Mouse (Mus musculus) spleen, adult 2 months (tissue): ENCODE results near the gene Thsd7b.

ENCODE experiments used
- CTCF ChIP-seq: fragments of 200-500 bp; IDR thresholded peaks from 2 replicates; pipeline ENCODE4 v1.5.1; 2011; ENCODE audit warnings: mild to moderate bottlenecking, inconsistent platforms; ENCODE audit not compliant: insufficient read depth, insufficient read length, insufficient replicate concordance; ENCODE audit errors: extremely low read depth
- POLR2A ChIP-seq: fragments of 200-500 bp; IDR thresholded peaks from 2 replicates; pipeline ENCODE4 v1.6.1; 2011; ENCODE audit warnings: low read depth, low read length, inconsistent platforms

GRCm38 (mm10) chr1:129595447-129595846, 322.3 kb downstream of the Thsd7b start:
- no peak for TF ChIP-seq POLR2A
- no peak for TF ChIP-seq CTCF
